Mouse (Mus musculus) lung, postnatal 0 days (tissue): ENCODE measurements around the gene Klf3. TPM values are rescaled to one million over a fixed set of nuclear protein-coding genes. Genes with fewer than 3 reads are reported as not detected.

ENCODE experiments used
- ATAC-seq: fragments of 200-750 bp; cut with Nextera tagmentation; 2 replicates; pipeline ENCODE4 v1.8.0; 2017; ENCODE audit warnings: moderate library complexity
- DNase-seq: peaks from one replicate; pipeline ENCODE4 v3.0.0-alpha.2; 2016; ENCODE audit warnings: low spot score
- H3K27ac ChIP-seq: fragments of 300-500 bp; sonication (generic); 2 replicates; pipeline ENCODE4 v1.5.1; 2014; ENCODE audit warnings: antibody characterized with exemption, mild to moderate bottlenecking, low read length, mixed read lengths
- H3K27me3 ChIP-seq: fragments of 300-500 bp; sonication (generic); replicated peaks from 2 replicates; pipeline ENCODE4 v1.6.1; 2014; ENCODE audit warnings: low read length, mixed read lengths; ENCODE audit not compliant: insufficient read depth
- H3K36me3 ChIP-seq: fragments of 300-500 bp; sonication (generic); 2 replicates; pipeline ENCODE4 v1.6.1; 2014; ENCODE audit warnings: low read length, mixed read lengths; ENCODE audit not compliant: insufficient read depth
- H3K4me1 ChIP-seq: fragments of 300-500 bp; sonication (generic); 2 replicates; pipeline ENCODE4 v1.6.1; 2014; ENCODE audit warnings: antibody characterized with exemption, low read depth, low read length, mixed read lengths; ENCODE audit not compliant: insufficient read depth
- H3K4me2 ChIP-seq: fragments of 300-500 bp; sonication (generic); replicated peaks from 2 replicates; pipeline ENCODE4 v1.6.1; 2014; ENCODE audit warnings: low read depth, mild to moderate bottlenecking, low read length, moderate library complexity, mixed read lengths
- H3K4me3 ChIP-seq: fragments of 300-500 bp; sonication (generic); 2 replicates; pipeline ENCODE4 v1.5.1; 2014; ENCODE audit warnings: low read depth, low read length
- H3K9ac ChIP-seq: fragments of 300-500 bp; sonication (generic); replicated peaks from 2 replicates; pipeline ENCODE4 v1.6.1; 2014; ENCODE audit warnings: low read depth, mild to moderate bottlenecking
- H3K9me3 ChIP-seq: fragments of 300-500 bp; sonication (generic); 2 replicates; pipeline ENCODE4 v1.6.1; 2016; ENCODE audit warnings: low read length, mixed read lengths
- CTCF ChIP-seq: IDR thresholded peaks from 2 replicates; pipeline ENCODE4 v1.5.1; 2016; ENCODE audit warnings: antibody characterized with exemption, mild to moderate bottlenecking
- EP300 ChIP-seq: IDR thresholded peaks from 2 replicates; pipeline ENCODE4 v1.6.1; 2016; ENCODE audit warnings: antibody characterized with exemption, mild to moderate bottlenecking, control low read depth
- WGBS: fragments of 180-500 bp; shearing (Covaris S2); extraction: QIAGEN DNeasy Blood & Tissue Kit; methylation state at CpG from one replicate; pipeline ENCODE4 v1.1.7; 2014; 5-methylcytosine and 5-hydroxymethylcytosine counted together
- polyA plus RNA-seq: library from polyadenylated mRNA; unstranded; fragments of >200 nt; fragmentation: Nextera tagmentation; extraction: Ambion mirVana; gene quantifications from 2 replicates; pipeline ENCODE4 v1.2.1, GENCODE M21; 2015

Klf3 gene
- polyA plus RNA-seq, 1 experiment from 2014 or later, result 89.7 TPM

DNA sequence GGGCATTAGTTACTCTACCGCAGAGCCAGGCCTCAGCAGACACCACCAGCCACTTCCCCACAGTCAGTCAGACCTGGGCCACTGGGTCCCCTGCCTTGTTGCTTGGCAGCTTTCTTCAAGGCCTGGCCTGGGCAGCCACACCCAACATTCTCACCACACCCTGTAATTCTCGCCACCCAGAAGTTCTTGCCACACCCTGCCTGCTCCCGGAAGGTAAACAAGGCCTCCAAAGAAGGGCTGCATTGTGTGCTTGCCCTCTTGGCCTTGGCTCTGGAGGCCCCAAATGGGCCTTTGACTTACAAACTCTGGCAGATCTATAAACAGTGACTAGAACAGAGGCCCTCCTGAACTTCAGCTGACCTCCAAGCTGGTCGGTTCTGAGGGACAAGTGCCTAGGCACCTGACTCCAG is 61.5 kb downstream of the Klf3 start:
- TF ChIP-seq EP300 (peak; percentile 96), CTCF (no peak; the same call in 1 of the 2 replicates)
- no peak overlapping the region for H3K4me2 ChIP-seq
- peak; percentile 82 for ATAC-seq
- no peaks in the 10 kb centered on the region for H3K36me3 ChIP-seq
- no peaks in the 10 kb centered on the region for H3K9me3 ChIP-seq
- peak overlapping the region; percentile 70 for H3K27ac ChIP-seq
- DNase-seq, result peak; percentile 93
- WGBS, result 22% methylated on average over 4 of the region's 4 CpGs
- no peak overlapping the region for H3K9ac ChIP-seq
- H3K27me3 ChIP-seq, result no peaks in the 10 kb centered on the region
- H3K4me3 ChIP-seq, result no peak overlapping the region
- peaks cover 23% of the 10 kb centered on the region for H3K4me1 ChIP-seq

DNA sequence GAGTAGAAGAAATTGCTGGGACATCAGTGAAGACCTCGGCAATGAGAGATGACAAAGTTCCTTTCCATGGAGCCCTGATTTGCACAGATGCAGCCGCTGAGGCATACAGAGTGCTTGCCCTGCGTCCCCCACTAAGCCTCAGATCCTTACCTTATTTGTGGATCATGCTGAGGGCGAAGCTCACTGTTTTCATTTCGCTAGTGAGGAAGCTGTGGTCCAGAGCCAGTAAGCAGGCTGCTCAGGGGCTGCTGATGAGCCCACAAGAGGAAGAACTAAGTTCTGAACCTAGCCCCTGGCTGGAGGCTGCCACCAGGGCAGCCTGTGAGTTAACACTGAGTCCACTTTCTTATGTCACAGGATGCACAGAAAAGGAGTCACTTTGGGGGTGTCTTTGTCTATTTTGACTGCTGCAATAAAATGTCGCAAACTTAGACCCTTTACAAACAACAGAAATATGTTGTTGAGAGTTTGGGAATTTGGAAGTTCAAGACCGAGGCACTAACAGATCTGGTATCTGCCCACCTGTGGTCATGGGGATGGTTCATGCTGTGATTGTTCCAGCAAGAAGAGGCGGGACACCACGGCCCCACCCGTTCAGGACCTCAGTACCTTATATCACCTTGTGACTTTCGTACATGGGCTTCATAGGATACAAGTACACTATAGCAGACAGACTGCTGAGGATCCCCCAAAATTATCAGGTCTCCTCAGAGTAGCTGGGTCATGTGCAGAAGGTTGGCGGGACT is 62.2 kb downstream of the Klf3 start:
- H3K27me3 ChIP-seq, result no peaks in the 10 kb centered on the region
- no peak overlapping the region for H3K4me2 ChIP-seq
- DNase-seq (no peak), ATAC-seq (no peak)
- H3K4me3 ChIP-seq, result no peak overlapping the region
- no peaks in the 10 kb centered on the region for H3K36me3 ChIP-seq
- peak overlapping the region; percentile 70 for H3K27ac ChIP-seq
- no peaks in the 10 kb centered on the region for H3K9me3 ChIP-seq
- TF ChIP-seq EP300 (no peak), CTCF (no peak)
- 71% methylated on average over 12 of the region's 12 CpGs for WGBS
- H3K9ac ChIP-seq, result no peak overlapping the region
- peaks cover 23% of the 10 kb centered on the region for H3K4me1 ChIP-seq

DNA sequence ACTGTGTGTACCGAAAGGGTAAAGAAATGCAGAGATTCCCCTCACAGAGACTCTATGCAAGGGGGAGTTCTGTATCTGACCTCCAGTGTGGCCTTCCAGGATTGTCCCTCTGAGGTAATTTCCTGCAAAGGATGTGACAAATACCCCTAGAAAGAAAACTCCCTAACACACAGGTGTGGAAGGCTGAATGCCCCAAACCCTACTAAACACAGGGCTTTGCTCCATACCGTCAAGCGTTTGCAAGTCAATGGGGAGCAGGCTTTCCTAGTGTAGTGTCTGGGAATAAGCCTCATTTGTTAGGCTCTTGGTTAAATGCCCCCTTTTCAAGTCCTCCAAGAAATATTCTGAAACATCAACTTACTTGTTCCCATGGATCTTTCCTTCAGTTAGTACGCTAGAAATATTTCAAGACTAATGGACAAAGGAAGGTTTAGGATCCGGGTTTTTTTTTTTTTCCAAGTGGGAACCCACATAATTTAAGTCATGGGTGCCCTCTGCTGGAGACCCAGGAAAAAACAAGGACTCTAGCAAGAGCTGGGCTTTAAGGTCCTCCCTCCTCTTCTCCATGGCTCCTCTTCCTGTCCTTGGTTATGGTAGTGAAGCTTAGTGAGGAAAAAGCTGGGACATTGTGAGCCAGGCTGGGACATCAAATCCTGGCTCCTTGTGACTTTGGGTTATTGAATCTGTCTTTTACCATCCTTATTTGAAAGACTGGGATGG is 63.3 kb downstream of the Klf3 start:
- Histone ChIP-seq H3K27me3 (no peaks in the 10 kb centered on the region), H3K4me3 (no peak overlapping the region), H3K27ac (no peak overlapping the region), H3K9me3 (no peaks in the 10 kb centered on the region), H3K4me2 (no peak overlapping the region), H3K36me3 (no peaks in the 10 kb centered on the region), H3K4me1 (peaks cover 23% of the 10 kb centered on the region), H3K9ac (no peak overlapping the region)
- WGBS, result 40% methylated on average over 5 of the region's 5 CpGs
- ATAC-seq (no peak), DNase-seq (peak; percentile 92)
- peak; percentile 50; the same call in 1 of the 2 replicates for TF ChIP-seq EP300
- peak; percentile 76 for TF ChIP-seq CTCF

DNA sequence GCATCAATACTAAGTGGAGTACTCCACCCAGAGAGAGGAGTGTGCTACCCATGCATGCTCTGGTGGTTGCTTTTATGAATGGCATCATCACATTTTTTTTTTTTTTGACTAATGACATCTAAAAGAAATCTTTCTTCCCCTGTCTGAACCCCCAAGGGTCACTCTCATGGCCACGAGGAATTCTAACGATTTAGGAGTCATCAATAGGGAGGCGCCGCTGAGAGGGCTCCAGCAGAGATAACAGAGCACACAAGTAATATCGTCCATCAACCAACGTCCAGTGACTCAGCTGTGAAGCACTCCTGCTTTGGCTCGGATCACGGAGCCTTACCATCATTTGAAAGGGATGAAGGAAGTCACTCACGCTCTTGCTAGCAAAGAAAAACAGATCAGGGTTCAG is 63.9 kb downstream of the Klf3 start:
- Histone ChIP-seq H3K27ac (no peak overlapping the region), H3K4me3 (no peak overlapping the region), H3K4me2 (no peak overlapping the region), H3K4me1 (peaks cover 21% of the 10 kb centered on the region), H3K27me3 (no peaks in the 10 kb centered on the region), H3K9me3 (no peaks in the 10 kb centered on the region), H3K9ac (no peak overlapping the region), H3K36me3 (no peaks in the 10 kb centered on the region)
- ATAC-seq (no peak), DNase-seq (peak; percentile 6)
- TF ChIP-seq EP300 (no peak), CTCF (no peak)
- WGBS, result 27% methylated on average over 9 of the region's 9 CpGs

DNA sequence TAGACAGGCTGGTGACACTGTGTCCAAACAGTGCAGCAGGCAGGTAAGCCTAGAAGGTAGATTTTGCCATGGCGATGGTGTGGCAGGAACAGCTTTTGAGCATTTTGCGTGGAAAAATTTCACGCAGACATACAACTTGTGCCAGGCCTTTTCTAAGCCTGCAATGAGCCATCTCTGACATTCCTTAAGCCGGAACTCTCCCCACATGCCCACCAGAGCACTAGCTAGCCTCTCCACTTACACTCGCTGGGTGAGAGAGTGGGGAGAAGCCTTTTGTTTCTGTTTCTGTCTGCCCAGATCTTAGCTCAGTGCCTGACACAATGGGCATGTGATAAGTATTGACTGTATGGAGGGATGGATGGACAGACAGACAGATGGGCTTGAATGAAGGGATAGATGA is 64.4 kb downstream of the Klf3 start:
- H3K36me3 ChIP-seq, result no peaks in the 10 kb centered on the region
- no peak for TF ChIP-seq CTCF
- no peak for TF ChIP-seq EP300
- 88% methylated on average over 5 of the region's 5 CpGs for WGBS
- ATAC-seq, result no peak
- H3K4me1 ChIP-seq, result peaks cover 16% of the 10 kb centered on the region
- no peak overlapping the region for H3K4me2 ChIP-seq
- no peak overlapping the region for H3K4me3 ChIP-seq
- no peak for DNase-seq
- H3K27me3 ChIP-seq, result no peaks in the 10 kb centered on the region
- H3K27ac ChIP-seq, result no peak overlapping the region
- no peaks in the 10 kb centered on the region for H3K9me3 ChIP-seq
- no peak overlapping the region for H3K9ac ChIP-seq

DNA sequence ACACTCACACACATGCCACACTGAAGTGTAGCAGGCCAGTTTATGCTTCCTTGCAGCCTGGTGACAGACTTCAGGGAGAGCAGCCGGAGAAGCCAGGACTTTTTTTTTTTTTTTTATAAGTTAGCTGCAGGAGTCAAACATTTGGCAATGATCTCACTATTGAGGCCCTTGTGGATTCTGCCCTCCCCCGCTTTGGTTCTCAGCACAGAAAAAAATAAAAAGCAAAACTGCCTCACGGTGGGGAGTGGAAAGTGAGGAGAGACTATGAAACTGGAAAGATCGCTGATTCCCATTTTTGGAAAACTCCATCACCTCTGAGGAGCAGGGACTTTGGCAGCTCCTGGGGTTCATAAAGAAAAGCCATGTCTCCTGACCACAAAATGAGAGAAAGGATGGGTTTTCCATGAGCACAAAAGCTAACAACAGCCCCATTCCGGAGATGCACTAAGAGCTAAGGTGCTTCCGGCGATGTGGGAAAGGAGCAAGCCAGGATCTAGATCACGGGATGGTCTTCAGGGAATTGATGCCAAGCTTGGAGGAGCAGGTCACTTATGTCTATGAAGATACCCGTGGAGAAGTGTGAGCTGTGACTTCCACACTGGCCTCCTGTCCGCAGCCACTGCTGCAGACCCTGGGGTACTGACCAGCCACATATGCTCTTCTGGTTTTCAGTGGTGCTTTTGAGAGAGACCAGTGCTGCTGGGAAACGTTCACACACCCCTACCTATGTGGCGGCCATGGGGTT is 73.1 kb downstream of the Klf3 start:
- H3K27ac ChIP-seq, result no peak overlapping the region
- WGBS, result 61% methylated on average over 12 of the region's 12 CpGs
- H3K9me3 ChIP-seq, result no peaks in the 10 kb centered on the region
- ATAC-seq, result peak; percentile 11; the same call in 1 of the 2 replicates
- no peak overlapping the region for H3K4me3 ChIP-seq
- H3K27me3 ChIP-seq, result no peaks in the 10 kb centered on the region
- no peak overlapping the region for H3K4me2 ChIP-seq
- peak; percentile 55 for DNase-seq
- no peak overlapping the region for H3K9ac ChIP-seq
- H3K36me3 ChIP-seq, result no peaks in the 10 kb centered on the region
- H3K4me1 ChIP-seq, result no peaks in the 10 kb centered on the region
- TF ChIP-seq EP300 (no peak), CTCF (no peak)
